In the genomic region with DNA sequence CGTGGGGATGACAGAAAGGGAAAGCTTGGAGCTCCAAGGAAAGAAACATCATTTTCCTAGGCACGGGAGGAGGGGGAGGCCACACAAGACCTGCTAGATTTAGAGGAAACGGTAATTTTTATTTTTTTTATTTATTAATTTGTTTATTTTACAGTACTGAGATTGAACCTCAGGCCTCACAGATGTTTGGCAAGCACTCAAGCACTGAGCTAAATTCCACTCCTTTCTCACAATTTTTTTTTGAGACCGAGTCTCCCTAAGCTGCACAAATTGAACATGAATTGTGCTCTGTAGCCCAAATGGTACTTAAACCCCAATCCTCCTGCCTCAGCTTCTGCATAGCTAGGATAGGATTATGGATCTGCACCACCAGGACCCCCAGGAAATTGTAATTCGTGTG, we compare ENCODE assay signal across 12 mouse cellular contexts.
"Had no signal": no experiment of that assay in that cellular context is flagged by ENCODE, and none has a peak within 500 bp of the region (broad histone marks: within the 10 kb centered on the region; RNA-seq: fewer than 3 reads in every experiment).

No protein-coding gene starts in this region.

- DNase-seq: kidney, adult 18-20 months; layer of hippocampus, postnatal 36 days; liver; liver, embryonic 13.5 days; liver, postnatal 0 days; right cerebral cortex, adult 18-20 months; right cerebral cortex, postnatal 25 days; thymus, postnatal 4 days had no signal

- ATAC-seq: liver, postnatal 0 days; lung, postnatal 0 days had no signal

- H3K36me3 ChIP-seq: kidney, embryonic 15.5 days; liver, embryonic 13.5 days; neural tube, embryonic 15.5 days had no signal

- H3K4me1 ChIP-seq: liver, embryonic 13.5 days had no signal

- H3K4me2 ChIP-seq: kidney, embryonic 15.5 days; liver, embryonic 13.5 days; neural tube, embryonic 15.5 days had no signal

- H3K9me3 ChIP-seq: kidney, embryonic 15.5 days; liver, embryonic 13.5 days; neural tube, embryonic 15.5 days had no signal

- H3K9ac ChIP-seq: kidney, embryonic 15.5 days; liver, embryonic 13.5 days; liver, postnatal 0 days; neural tube, embryonic 15.5 days had no signal

- H3K4me3 ChIP-seq: kidney, embryonic 15.5 days; liver, embryonic 13.5 days; myocyte; neural tube, embryonic 15.5 days had no signal

- H3K27me3 ChIP-seq: kidney, embryonic 15.5 days; liver, embryonic 13.5 days; neural tube, embryonic 15.5 days had no signal

- H3K27ac ChIP-seq: kidney, embryonic 15.5 days; liver, embryonic 13.5 days; neural tube, embryonic 15.5 days had no signal
